In the genomic region with DNA sequence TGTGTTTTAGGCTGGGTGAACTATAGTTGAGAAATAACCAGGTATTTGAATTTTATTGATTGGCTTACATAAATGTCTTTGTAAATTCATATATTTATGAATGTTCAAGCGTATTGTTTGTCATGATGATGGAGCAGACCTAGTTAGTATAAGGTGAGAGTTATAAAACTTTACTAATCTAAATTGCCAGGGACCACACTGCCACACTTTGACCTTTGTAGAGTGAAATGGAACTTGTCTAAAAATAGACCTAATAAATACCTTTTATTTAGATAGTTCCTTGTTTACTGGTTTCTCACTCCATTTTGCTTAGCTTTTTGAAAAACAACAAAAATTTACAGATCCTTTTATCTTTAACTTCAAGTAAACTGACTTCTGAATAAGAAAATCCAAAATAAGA, we compare ENCODE assay signal across 19 mouse cellular contexts.
"Had no signal": no experiment of that assay in that cellular context is flagged by ENCODE, and none has a peak within 500 bp of the region (broad histone marks: within the 10 kb centered on the region; RNA-seq: fewer than 3 reads in every experiment).

No protein-coding gene starts in this region.

- H3K4me1 ChIP-seq: lung, embryonic 15.5 days; megakaryocyte, embryonic 14.5 days; midbrain, embryonic 10.5 days; midbrain, embryonic 13.5 days; neural tube, embryonic 12.5 days; neural tube, embryonic 15.5 days had no signal

- H3K27ac ChIP-seq: left cerebral cortex, adult 2 months; liver, embryonic 12.5 days; liver, embryonic 15.5 days; lung, embryonic 15.5 days; midbrain, embryonic 10.5 days; midbrain, embryonic 13.5 days; neural tube, embryonic 12.5 days; neural tube, embryonic 15.5 days; stomach, postnatal 0 days had no signal

- H3K9ac ChIP-seq: liver, embryonic 12.5 days; liver, embryonic 15.5 days; lung, embryonic 15.5 days; midbrain, embryonic 13.5 days; neural tube, embryonic 12.5 days; neural tube, embryonic 15.5 days had no signal

- ATAC-seq: liver, embryonic 12.5 days; midbrain, embryonic 13.5 days; midbrain, embryonic 16.5 days had no signal

- DNase-seq: layer of hippocampus, postnatal 36 days; lung, adult 18-20 months; lung, postnatal 10 days; lung, postnatal 36 days; right cerebral cortex, adult 18-20 months; right cerebral cortex, postnatal 14 days; right cerebral cortex, postnatal 4 days; thymus, postnatal 25 days had no signal

- H3K4me3 ChIP-seq: left cerebral cortex, adult 2 months; liver, embryonic 12.5 days; liver, embryonic 15.5 days; lung, embryonic 15.5 days; megakaryocyte, embryonic 14.5 days; midbrain, embryonic 10.5 days; midbrain, embryonic 13.5 days; neural tube, embryonic 12.5 days; neural tube, embryonic 15.5 days had no signal

- H3K36me3 ChIP-seq: liver, embryonic 12.5 days; liver, embryonic 15.5 days; lung, embryonic 15.5 days; midbrain, embryonic 10.5 days; midbrain, embryonic 13.5 days; neural tube, embryonic 12.5 days; neural tube, embryonic 15.5 days had no signal

- H3K9me3 ChIP-seq: liver, embryonic 12.5 days; liver, embryonic 15.5 days; lung, embryonic 15.5 days; midbrain, embryonic 10.5 days; midbrain, embryonic 13.5 days; neural tube, embryonic 12.5 days; neural tube, embryonic 15.5 days had no signal

- H3K27me3 ChIP-seq: liver, embryonic 12.5 days; liver, embryonic 15.5 days; lung, embryonic 15.5 days; megakaryocyte, embryonic 14.5 days; midbrain, embryonic 13.5 days; neural tube, embryonic 12.5 days; neural tube, embryonic 15.5 days had no signal

- H3K4me2 ChIP-seq: liver, embryonic 12.5 days; liver, embryonic 15.5 days; lung, embryonic 15.5 days; midbrain, embryonic 13.5 days; neural tube, embryonic 12.5 days; neural tube, embryonic 15.5 days had no signal
